Mouse (Mus musculus) megakaryocyte, adult 5-6 weeks (primary cell): Measurements from ENCODE around the gene Zfp866. TPM values are rescaled to one million over a fixed set of nuclear protein-coding genes. Genes with fewer than 3 reads are reported as not detected.

Experiments used
- ATAC-seq: 2 replicates; pipeline ENCODE4 v1.8.0; 2016; ENCODE audit warnings: mild to moderate bottlenecking, inconsistent platforms; ENCODE audit not compliant: poor library complexity, severe bottlenecking
- total RNA-seq, 2 experiments: library from RNA; stranded (forward) in 1 of 2; stranded (reverse) in 1 of 2; fragments of 153-499, 151-499 nt in 1 of 2; fragments of 221-1000, 200-1000 nt in 1 of 2; gene quantifications; 2 replicates each; pipeline versions ENCODE4 v1.2.3 to v1.2.4; 2015 to 2017

The Zfp866 gene
- total RNA-seq, 2 experiments from 2014 or later = 23.6 to 24.9 TPM

DNA sequence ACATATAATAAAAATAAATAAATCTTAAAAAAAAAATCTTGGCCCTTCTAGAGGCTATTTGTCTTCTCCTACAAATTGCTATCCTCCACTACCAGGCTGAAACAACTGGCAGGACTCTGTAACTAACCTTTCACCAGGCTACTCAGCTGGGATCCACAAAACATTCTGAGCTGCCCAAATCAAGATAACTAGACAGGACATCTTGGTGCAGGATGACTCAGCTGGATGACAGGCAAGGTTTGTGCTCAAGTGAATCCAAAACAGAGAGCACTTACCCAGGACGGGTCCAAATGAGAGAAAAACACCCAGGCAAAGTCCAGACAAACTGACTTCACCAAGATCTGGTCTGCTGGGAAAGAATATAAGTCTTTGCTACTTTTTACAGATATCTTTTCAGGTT is 55.5 kb downstream of the Zfp866 start:
- no peak for ATAC-seq

DNA sequence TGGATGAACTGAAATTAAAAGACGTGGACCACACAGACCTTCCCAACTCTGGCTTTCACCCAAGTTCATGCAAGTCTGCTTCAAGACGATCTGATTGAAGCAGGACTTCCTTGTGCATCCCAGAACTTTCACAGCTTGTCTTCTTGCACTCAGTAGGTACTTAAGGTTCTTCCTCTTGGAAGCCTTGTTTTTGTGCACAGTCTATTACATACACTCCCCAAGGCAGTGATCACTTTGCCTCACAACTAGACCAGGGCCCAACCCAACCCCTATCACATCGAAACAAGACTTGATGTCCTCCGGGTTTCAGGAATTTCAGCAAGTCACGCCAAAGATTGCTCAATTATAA is 73.8 kb downstream of the Zfp866 start:
- ATAC-seq = no peak; the same call in 1 of the 2 replicates

DNA sequence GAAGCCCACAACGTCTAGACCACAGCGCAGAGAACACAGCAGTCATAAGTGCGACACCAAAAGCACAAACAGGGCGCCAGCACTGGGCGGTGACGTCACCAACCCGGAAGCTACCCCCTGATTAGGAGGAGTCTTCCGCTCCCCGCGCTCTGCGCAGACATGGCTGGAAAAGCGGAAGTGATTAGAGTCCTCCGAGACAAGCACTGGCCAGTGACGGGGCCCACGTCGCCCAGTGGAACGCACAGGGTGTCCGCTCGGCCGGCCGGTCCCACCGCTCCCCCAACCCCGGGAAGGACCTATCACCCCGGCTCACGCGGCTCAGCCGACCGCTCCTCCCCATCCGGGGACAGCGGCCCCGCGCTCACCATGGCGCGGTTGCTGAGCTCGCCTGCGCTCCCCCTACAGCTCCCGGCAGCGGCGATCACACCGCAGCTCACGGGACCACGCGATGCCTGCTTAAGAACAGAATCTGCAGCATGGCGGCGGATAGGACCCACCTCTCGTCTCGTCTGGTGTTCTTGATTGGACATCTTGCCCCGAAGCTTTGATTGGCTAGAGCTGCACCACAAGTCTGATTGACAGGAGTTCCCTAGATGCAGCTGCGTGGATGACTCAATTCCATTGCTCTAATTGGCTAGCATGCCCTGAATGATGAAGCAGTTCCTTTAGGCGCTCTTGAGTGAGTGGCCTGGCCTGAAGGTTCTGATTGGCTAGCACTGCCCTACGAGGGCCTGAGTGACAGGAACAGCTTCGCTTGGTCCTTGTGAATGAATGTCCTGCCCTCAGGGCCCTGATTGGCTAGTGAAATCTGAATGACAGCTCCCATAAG is 74.4 kb downstream of the Zfp866 start:
- peak; percentile 92 for ATAC-seq

DNA sequence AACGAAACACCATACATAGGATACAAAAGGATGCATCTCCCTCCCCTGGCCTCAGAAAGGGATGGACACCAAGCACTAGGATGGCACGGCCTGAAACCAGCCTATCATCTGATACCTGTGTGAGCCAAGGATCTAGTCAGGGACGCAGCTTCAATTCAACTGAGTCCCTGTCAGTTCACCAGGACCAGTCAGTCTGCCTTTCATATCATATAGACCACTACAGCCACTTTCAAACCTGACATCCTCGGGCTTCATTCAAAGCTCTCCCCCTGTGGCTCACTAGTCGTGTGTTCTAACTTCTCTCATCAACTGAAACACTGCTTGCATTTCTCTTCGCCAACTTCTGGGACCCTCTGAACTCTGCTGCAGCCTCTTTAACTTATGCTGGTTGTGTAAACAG is 75.6 kb downstream of the Zfp866 start:
- no peak for ATAC-seq

DNA sequence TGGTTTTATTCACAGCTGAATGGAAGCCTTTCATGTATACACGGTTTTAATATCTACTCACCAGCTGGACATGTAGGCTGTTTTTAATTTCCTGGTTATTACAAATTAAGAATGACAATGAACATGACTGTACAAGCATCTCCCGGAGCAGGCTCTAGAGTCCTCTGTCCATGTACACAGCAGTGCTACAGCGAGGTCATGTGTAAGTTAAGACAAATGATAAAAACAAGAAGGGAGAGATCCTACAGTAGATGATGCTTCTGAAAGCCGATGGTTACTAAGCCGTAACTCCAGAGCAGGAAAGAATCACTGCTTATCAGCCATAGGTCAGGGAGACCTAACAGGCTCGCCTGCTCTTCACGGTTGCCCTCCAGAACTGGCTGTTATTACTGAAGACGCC is 77.5 kb downstream of the Zfp866 start:
- ATAC-seq = no peak

Other genes with a start within 250 kb of the Zfp866 start
- 22.9 and 23.7 TPM in 2 replicates for gene Zfp868, start 165.6 kb downstream of the Zfp866 start, total RNA-seq (2015)
- 14.0 TPM in 2 replicates for gene Zfp868, start 165.6 kb downstream of the Zfp866 start, total RNA-seq (2017)
- 0.76 and 0.89 TPM in 2 replicates for gene Zfp964, start 136.7 kb downstream of the Zfp866 start, total RNA-seq (2015)
- 0.33 TPM in 1 of 2 replicates, not detected in the other for gene Zfp964, start 136.7 kb downstream of the Zfp866 start, total RNA-seq (2017)
- 16.7 and 17.9 TPM in 2 replicates for gene Zfp869, start 80.5 kb downstream of the Zfp866 start, total RNA-seq (2015)
- 18.1 and 21.5 TPM in 2 replicates for gene Zfp869, start 80.5 kb downstream of the Zfp866 start, total RNA-seq (2017)
- 7.2 and 8.0 TPM in 2 replicates for gene Zfp963, start 41.2 kb downstream of the Zfp866 start, total RNA-seq (2015)
- gene Zfp963, start 41.2 kb downstream of the Zfp866 start, total RNA-seq (2017) = 3.7 and 5.5 TPM in 2 replicates
- not detected in 2 replicates for gene Gm20422, start 16.3 kb downstream of the Zfp866 start, total RNA-seq (2015)
- gene Gm20422, start 16.3 kb downstream of the Zfp866 start, total RNA-seq (2017) = 0.33 and 0.45 TPM in 2 replicates
- 19.5 and 21.1 TPM in 2 replicates for gene Atp13a1, start within 50 bp of the Zfp866 start, total RNA-seq (2015)
- gene Atp13a1, start within 50 bp of the Zfp866 start, total RNA-seq (2017) = 15.6 and 16.9 TPM in 2 replicates
- gene Gmip, start 17.5 kb upstream of the Zfp866 start, total RNA-seq (2015) = 60.6 and 62.2 TPM in 2 replicates
- gene Gmip, start 17.5 kb upstream of the Zfp866 start, total RNA-seq (2017) = 59.3 and 82.0 TPM in 2 replicates
- gene Lpar2, start 31.3 kb upstream of the Zfp866 start, total RNA-seq (2015) = 1.7 and 2.0 TPM in 2 replicates
- gene Lpar2, start 31.3 kb upstream of the Zfp866 start, total RNA-seq (2017) = 0.57 and 0.59 TPM in 2 replicates
- gene Pbx4, start 41.3 kb upstream of the Zfp866 start, total RNA-seq (2015) = 1.3 and 2.4 TPM in 2 replicates
- 0.57 and 1.9 TPM in 2 replicates for gene Pbx4, start 41.3 kb upstream of the Zfp866 start, total RNA-seq (2017)
- gene Cilp2, start 96.5 kb upstream of the Zfp866 start, total RNA-seq (2015) = not detected in 2 replicates
- not detected in 2 replicates for gene Cilp2, start 96.5 kb upstream of the Zfp866 start, total RNA-seq (2017)
- gene Tssk6, start 111.0 kb upstream of the Zfp866 start, total RNA-seq (2015) = 0.27 TPM in 1 of 2 replicates, not detected in the other
- gene Tssk6, start 111.0 kb upstream of the Zfp866 start, total RNA-seq (2017) = 0.16 and 0.26 TPM in 2 replicates
- gene Ndufa13, start 111.4 kb upstream of the Zfp866 start, total RNA-seq (2015) = 63.4 and 75.7 TPM in 2 replicates
- gene Ndufa13, start 111.4 kb upstream of the Zfp866 start, total RNA-seq (2017) = 120 and 143 TPM in 2 replicates
- gene Yjefn3, start 111.5 kb upstream of the Zfp866 start, total RNA-seq (2015) = 3.1 TPM in 1 of 2 replicates, not detected in the other
- not detected in 2 replicates for gene Yjefn3, start 111.5 kb upstream of the Zfp866 start, total RNA-seq (2017)
- 50.1 and 62.0 TPM in 2 replicates for gene Gatad2a, start 205.2 kb upstream of the Zfp866 start, total RNA-seq (2015)
- gene Gatad2a, start 205.2 kb upstream of the Zfp866 start, total RNA-seq (2017) = 62.5 and 64.7 TPM in 2 replicates